Mouse (Mus musculus) lung, embryonic 16.5 days (tissue): Measurements from ENCODE around the gene Mlycd. TPM values are rescaled to one million over a fixed set of nuclear protein-coding genes. Genes with fewer than 3 reads are reported as not detected.

Experiments
- ATAC-seq: fragments of 200-750 bp; cut with Nextera tagmentation; 2 replicates; pipeline ENCODE4 v1.8.0; 2017; ENCODE audit warnings: low read depth, mild to moderate bottlenecking, moderate library complexity
- H3K27ac ChIP-seq: fragments of 300-500 bp; sonication (generic); 2 replicates; pipeline ENCODE4 v1.5.1; 2014; ENCODE audit warnings: mild to moderate bottlenecking, control low read depth, low read length
- H3K27me3 ChIP-seq: fragments of 300-500 bp; sonication (generic); 2 replicates; pipeline ENCODE4 v1.6.1; 2014; ENCODE audit warnings: low read depth, low read length, mixed read lengths; ENCODE audit not compliant: control insufficient read depth, insufficient read depth
- H3K36me3 ChIP-seq: fragments of 300-500 bp; sonication (generic); 2 replicates; pipeline ENCODE4 v1.6.1; 2014; ENCODE audit warnings: low read length; ENCODE audit not compliant: control insufficient read depth, insufficient read depth
- H3K4me1 ChIP-seq: fragments of 300-500 bp; sonication (generic); replicated peaks from 2 replicates; pipeline ENCODE4 v1.6.1; 2014; ENCODE audit warnings: low read length, mixed read lengths; ENCODE audit not compliant: control insufficient read depth, insufficient read depth
- H3K4me2 ChIP-seq: fragments of 300-500 bp; sonication (generic); 2 replicates; pipeline ENCODE4 v1.6.1; 2014; ENCODE audit warnings: low read depth, low read length, control low read depth
- H3K4me3 ChIP-seq: fragments of 300-500 bp; sonication (generic); 2 replicates; pipeline ENCODE4 v1.5.1; 2014; ENCODE audit warnings: mild to moderate bottlenecking, low read length, control low read depth
- H3K9ac ChIP-seq: fragments of 300-500 bp; sonication (generic); 2 replicates; pipeline ENCODE4 v1.6.1; 2014; ENCODE audit warnings: low read length, control low read depth
- H3K9me3 ChIP-seq: fragments of 300-500 bp; sonication (generic); 2 replicates; pipeline ENCODE4 v1.6.1; 2016; ENCODE audit warnings: low read length; ENCODE audit not compliant: control insufficient read depth
- WGBS: fragments of 180-500 bp; shearing (Covaris S2); extraction: QIAGEN DNeasy Blood & Tissue Kit; methylation state at CpG from one replicate; pipeline ENCODE4 v1.1.7; 2014; 5-methylcytosine and 5-hydroxymethylcytosine counted together
- polyA plus RNA-seq: library from polyadenylated mRNA; unstranded; fragments of >200 nt; fragmentation: Nextera tagmentation; extraction: Ambion mirVana; gene quantifications from 2 replicates; pipeline ENCODE4 v1.2.1, GENCODE M21; 2015

The Mlycd gene
- polyA plus RNA-seq, 1 experiment from 2014 or later, result 12.1 TPM

DNA sequence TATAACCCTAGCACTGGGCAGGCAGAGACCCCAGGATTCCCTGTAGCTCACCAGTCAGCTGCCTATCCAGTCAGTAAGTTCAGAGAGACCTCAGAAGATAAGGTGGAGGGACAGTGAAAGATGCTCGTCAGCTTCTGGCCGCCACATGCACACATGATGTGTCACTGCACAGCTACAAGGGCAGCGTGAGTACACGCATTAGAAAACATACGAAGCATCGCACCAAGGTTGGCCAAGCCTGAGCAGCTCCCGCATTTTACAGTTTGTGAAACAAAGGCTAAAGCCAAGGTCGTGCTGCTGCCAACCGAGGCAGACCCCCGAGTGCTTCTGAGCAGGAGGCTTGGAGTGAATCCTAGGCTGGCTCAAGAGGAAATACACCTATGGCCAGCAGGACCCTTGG, 18.9 kb downstream of the Mlycd start:
- peaks cover 9% of the 10 kb centered on the region for H3K36me3 ChIP-seq
- H3K4me3 ChIP-seq, result no peak overlapping the region
- ATAC-seq, result no peak
- 78% methylated on average over 10 of the region's 10 CpGs for WGBS
- no peaks in the 10 kb centered on the region for H3K9me3 ChIP-seq
- H3K9ac ChIP-seq, result no peak overlapping the region
- no peaks in the 10 kb centered on the region; the same call in 1 of the 2 replicates for H3K27me3 ChIP-seq
- H3K4me1 ChIP-seq, result no peaks in the 10 kb centered on the region
- no peak overlapping the region for H3K4me2 ChIP-seq
- H3K27ac ChIP-seq, result no peak overlapping the region

DNA sequence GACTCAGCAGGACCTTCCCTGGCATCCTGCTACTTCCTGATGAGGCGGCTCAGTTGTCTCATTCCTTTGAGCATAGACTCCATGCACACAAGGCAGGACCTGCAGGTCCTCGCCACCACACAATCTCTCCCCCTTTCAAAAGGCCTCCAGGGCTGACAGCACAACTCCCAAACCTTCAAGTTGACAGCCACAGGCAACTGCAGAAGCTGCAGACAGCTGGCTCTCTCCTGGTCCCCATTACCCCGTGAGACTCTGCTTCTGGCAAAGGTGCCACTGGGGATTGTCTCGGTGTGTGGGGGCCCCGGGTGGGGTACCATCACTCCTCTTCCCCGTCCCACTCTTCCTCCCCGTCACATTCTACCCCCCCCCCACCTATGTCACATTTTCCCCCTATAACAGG, 25.6 kb downstream of the Mlycd start:
- no peak for ATAC-seq
- Histone ChIP-seq H3K27me3 (no peaks in the 10 kb centered on the region), H3K4me1 (peaks cover 6% of the 10 kb centered on the region), H3K4me2 (no peak overlapping the region), H3K27ac (no peak overlapping the region), H3K36me3 (no peaks in the 10 kb centered on the region), H3K9me3 (no peaks in the 10 kb centered on the region), H3K9ac (no peak overlapping the region), H3K4me3 (no peak overlapping the region)
- WGBS, result 64% methylated on average over 7 of the region's 7 CpGs

- H3K9me3 ChIP-seq, result no peaks in the 10 kb centered on the region
- 55% methylated on average over 9 of the region's 9 CpGs for WGBS
Observed at GRCm38 (mm10) chr8:119421603-119422122, 27.0 kb downstream of the Mlycd start.

GRCm38 (mm10) chr8:119422123-119422711, 27.5 kb downstream of the Mlycd start:
- Histone ChIP-seq H3K9me3 (no peaks in the 10 kb centered on the region), H3K27ac (peak overlapping the region; percentile 43), H3K27me3 (no peaks in the 10 kb centered on the region), H3K9ac (0 out of 2 replicates have a peak overlapping the region, but pooled peaks have one; percentile 24), H3K4me3 (no peak overlapping the region), H3K4me2 (no peak overlapping the region), H3K4me1 (peaks cover 9% of the 10 kb centered on the region), H3K36me3 (no peaks in the 10 kb centered on the region)
- no peak for ATAC-seq
- 52% methylated on average over 9 of the region's 9 CpGs for WGBS

More at GRCm38 (mm10) chr8:119421603-119422122, 27.0 kb downstream of the Mlycd start:
- H3K4me2 ChIP-seq, result no peak overlapping the region
- H3K4me3 ChIP-seq, result no peak overlapping the region
- H3K4me1 ChIP-seq, result peaks cover 9% of the 10 kb centered on the region
- H3K27ac ChIP-seq, result no peak overlapping the region
- H3K9ac ChIP-seq, result no peak overlapping the region
- ATAC-seq, result no peak
- no peaks in the 10 kb centered on the region for H3K27me3 ChIP-seq
- no peaks in the 10 kb centered on the region for H3K36me3 ChIP-seq

DNA sequence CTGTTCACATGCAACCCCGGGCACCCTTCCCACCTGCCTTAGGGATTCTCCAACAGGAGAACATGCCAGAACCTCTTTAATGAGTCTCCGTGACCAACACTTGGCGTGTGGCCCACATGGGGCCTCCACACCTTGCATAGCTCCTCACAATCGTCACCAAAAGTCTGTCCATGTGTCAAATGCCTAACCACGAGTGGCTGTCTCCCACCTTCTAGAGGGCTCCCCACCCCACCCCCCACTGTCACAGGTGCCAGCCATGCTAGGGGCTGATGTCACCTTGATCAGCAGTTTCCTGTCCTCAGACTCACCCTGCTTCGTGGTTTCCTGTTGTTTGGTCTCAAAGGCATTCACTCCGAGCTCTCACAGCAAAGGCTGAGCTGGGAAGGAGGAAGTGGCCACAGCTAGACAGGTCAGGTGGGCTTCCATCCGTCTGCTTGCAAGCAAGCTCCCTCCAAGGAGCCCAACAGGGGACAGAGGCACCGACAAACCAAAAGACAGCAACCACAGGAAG, 29.0 kb downstream of the Mlycd start:
- Histone ChIP-seq H3K36me3 (no peaks in the 10 kb centered on the region), H3K4me1 (peaks cover 10% of the 10 kb centered on the region), H3K9ac (no peak overlapping the region), H3K4me3 (no peak overlapping the region), H3K4me2 (no peak overlapping the region), H3K27ac (peak overlapping the region; percentile 86), H3K27me3 (no peaks in the 10 kb centered on the region), H3K9me3 (no peaks in the 10 kb centered on the region)
- 35% methylated on average over 9 of the region's 9 CpGs for whole genome bisulfite sequencing
- ATAC-seq, result peak; percentile 59

GRCm38 (mm10) chr8:119424199-119424733, 29.6 kb downstream of the Mlycd start:
- ATAC-seq, result no peak
- no peaks in the 10 kb centered on the region for H3K27me3 ChIP-seq
- H3K4me2 ChIP-seq, result no peak overlapping the region
- peak overlapping the region; percentile 86 for H3K27ac ChIP-seq
- H3K9ac ChIP-seq, result no peak overlapping the region
- H3K4me1 ChIP-seq, result peaks cover 14% of the 10 kb centered on the region
- 79% methylated on average over 10 of the region's 10 CpGs for WGBS
- no peak overlapping the region for H3K4me3 ChIP-seq
- H3K36me3 ChIP-seq, result no peaks in the 10 kb centered on the region
- H3K9me3 ChIP-seq, result no peaks in the 10 kb centered on the region

GRCm38 (mm10) chr8:119424740-119425139, 30.1 kb downstream of the Mlycd start:
- WGBS, result 61% methylated on average over 10 of the region's 10 CpGs
- Histone ChIP-seq H3K4me2 (no peak overlapping the region), H3K9ac (no peak overlapping the region), H3K27ac (peak overlapping the region; percentile 86), H3K4me1 (peaks cover 16% of the 10 kb centered on the region), H3K36me3 (no peaks in the 10 kb centered on the region), H3K27me3 (no peaks in the 10 kb centered on the region), H3K9me3 (no peaks in the 10 kb centered on the region), H3K4me3 (no peak overlapping the region)
- ATAC-seq, result no peak

DNA sequence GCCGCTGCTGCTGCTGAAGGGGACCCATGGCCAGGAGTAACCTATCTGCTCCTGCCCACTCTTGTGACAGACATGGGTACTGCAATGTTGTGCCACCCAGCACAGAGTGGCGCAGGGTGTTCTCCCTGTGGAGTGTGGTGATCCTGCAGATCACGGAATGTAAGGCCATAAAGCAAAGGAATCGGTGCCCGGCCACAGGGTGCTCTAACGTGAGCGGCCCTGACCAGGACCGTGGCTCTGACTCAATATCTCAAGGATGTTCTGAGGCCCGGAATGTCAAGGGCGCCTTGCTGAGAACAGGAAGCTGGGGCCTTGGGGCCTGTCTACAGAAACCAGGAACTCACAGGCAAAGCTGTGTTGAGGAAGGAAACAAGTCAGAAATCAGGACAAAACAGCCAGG, 30.9 kb downstream of the Mlycd start:
- Histone ChIP-seq H3K9ac (no peak overlapping the region), H3K27ac (peak overlapping the region; percentile 86), H3K36me3 (no peaks in the 10 kb centered on the region), H3K4me2 (no peak overlapping the region; the same call in 1 of the 2 replicates), H3K27me3 (no peaks in the 10 kb centered on the region), H3K9me3 (no peaks in the 10 kb centered on the region), H3K4me3 (no peak overlapping the region), H3K4me1 (peaks cover 16% of the 10 kb centered on the region)
- ATAC-seq, result peak; percentile 53; the same call in 1 of the 2 replicates
- 58% methylated on average over 10 of the region's 10 CpGs for WGBS

DNA sequence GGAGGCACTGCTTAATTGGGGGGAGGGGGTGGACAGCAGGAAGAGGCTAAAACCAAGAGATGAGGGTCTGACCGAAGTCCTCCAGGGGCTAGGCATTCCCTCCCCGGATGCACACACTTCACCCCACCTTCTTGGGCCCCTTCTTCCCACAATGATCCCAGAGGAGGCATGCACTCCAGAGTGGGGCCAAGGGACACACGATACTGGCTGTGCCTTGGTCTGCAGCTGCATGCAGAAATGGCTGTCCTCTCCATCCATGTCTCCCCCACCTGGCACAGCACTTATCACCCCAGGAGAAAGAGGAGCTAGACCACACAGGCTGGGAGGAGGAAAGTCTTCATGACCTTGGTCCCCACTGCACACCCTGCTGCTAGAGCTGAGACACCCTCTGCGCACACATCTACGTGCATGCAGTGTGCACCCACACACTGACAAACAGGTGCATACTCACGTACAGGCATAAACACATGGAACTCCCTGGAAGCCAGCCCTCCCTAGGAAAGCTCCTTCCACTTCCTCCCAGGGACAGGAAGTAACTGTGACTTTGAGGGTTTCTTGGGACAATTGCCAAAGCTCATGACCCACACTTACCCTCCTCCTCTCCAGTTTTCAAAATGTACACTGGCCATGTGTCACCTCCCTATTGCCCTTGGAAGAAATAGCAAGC, 31.5 kb downstream of the Mlycd start:
- ATAC-seq, result no peak
- H3K9ac ChIP-seq, result no peak overlapping the region
- H3K9me3 ChIP-seq, result no peaks in the 10 kb centered on the region
- 71% methylated on average over 6 of the region's 6 CpGs for WGBS
- H3K4me2 ChIP-seq, result peak overlapping the region; percentile 18; the same call in 1 of the 2 replicates
- H3K4me1 ChIP-seq, result peaks cover 16% of the 10 kb centered on the region
- H3K4me3 ChIP-seq, result no peak overlapping the region
- peak overlapping the region; percentile 86 for H3K27ac ChIP-seq
- H3K27me3 ChIP-seq, result no peaks in the 10 kb centered on the region
- no peaks in the 10 kb centered on the region for H3K36me3 ChIP-seq
